Mouse (Mus musculus) thymus, adult 2 months (tissue): Measurements from ENCODE around the gene Anks1b.

Experiments used
- CTCF ChIP-seq: fragments of 200-500 bp; IDR thresholded peaks from 2 replicates; pipeline ENCODE4 v1.5.1; 2012; ENCODE audit warnings: mild to moderate bottlenecking, control low read depth, low read length, moderate library complexity, borderline replicate concordance; ENCODE audit not compliant: control insufficient read depth, poor library complexity, insufficient read depth; ENCODE audit errors: extremely low read depth
- POLR2A ChIP-seq: fragments of 200-500 bp; IDR thresholded peaks from 2 replicates; pipeline ENCODE4 v1.6.1; 2012; ENCODE audit warnings: mild to moderate bottlenecking, low read length, control low read depth, moderate library complexity; ENCODE audit not compliant: control insufficient read depth, poor library complexity, insufficient read depth; ENCODE audit errors: extremely low read depth

GRCm38 (mm10) chr10:90033037-90033436 is 159.7 kb downstream of the Anks1b start:
- TF ChIP-seq CTCF (no peak), POLR2A (no peak)
